Mouse (Mus musculus) heart, adult 9 months (tissue): ENCODE results near the gene Epha7.

ENCODE experiments used
- DNase-seq, 2 experiments: peaks; one replicate each; pipeline ENCODE4 v3.0.0; 2022; ENCODE audit warnings: low spot score in 2 of 2

The Epha7 gene

DNA sequence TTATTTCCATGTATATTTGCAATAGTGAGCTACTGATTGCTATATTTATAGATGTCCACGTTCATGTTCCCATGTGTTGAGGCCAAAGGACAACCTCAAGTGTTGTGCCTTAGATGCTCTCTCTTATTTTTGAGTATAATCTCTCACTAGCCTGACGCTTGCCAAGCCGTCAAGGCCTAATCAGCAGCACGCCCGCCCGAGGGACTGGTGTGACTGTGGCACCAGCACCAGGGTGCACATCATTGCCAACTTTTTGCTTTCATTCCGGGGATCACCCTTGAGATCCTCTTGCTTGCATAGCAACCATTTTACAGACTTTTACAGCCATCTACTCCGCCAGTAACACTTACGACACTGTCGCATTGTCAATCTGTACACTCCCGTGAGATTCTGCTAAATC lies 86.9 kb downstream of the Epha7 start:
- DNase-seq: peak; percentile 9 to 17

DNA sequence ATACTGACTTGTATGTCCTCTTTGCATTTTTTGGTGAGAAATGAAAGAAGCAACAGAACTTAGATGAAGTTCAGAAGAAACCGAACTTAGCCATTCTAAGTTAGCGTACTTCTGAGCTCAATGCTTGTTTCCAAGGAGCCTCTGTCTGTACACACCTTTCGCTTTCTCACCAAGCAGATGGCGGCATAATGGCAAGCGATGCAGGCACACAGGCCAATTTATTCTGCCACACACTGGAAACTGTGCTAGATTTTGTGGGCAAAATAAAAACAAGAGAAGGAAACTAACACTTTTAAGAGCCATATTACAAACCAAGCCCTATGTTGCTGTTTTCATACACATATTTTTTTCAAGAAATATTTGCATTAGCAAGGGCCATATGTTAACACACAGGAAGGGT lies 88.6 kb downstream of the Epha7 start:
- no peak for DNase-seq

DNA sequence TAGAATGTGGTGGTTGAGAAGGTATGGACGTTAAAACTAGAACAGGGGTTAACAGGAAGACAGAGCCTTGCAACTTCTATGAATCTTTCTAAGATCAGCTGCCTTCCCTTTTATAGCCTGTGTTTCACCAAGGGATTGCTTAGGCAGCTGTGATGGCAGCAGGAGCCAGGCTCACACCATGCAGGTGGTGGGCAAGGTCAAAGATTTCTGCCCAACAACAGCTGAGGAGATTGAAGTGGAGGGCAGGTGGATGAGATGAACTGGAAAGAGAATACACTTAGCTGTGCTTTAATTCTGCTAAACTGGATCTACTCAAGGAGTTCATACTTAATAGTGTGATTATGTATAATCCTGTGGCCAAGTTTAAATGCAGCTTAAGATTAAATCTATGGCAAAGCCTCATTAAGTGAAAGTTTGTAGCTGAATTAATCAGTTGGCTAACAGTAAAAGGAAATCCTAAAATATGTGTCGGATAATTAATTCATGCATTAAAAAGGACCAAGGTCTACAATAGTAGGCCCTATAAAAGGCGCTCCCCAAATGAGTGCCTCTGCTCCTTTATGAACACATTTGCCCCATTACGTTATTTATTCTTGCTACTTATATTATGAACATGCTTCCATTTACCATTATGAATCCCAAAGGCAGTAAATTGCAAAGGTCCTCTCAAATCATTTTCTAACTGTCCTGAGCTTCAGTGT lies 89.2 kb downstream of the Epha7 start:
- DNase-seq: no peak

DNA sequence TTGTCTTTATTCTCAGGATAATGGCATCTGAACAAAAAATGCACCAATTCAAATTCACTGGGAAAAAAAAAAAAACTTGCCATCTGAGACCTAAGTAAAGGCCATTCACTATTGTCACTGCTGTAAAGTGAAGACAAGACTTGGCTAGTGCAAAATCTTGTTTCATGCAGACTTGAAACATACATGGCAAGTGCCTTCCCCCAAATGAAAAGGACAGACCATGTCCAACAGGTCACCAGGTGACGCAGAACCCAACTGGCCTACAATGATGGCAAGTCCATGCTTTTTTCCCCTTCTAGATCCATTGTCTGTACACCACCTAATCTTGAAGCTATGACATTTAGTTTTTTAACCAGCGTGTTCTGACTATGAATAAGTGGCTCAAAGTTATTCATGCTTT lies 94.1 kb downstream of the Epha7 start:
- no peak for DNase-seq

DNA sequence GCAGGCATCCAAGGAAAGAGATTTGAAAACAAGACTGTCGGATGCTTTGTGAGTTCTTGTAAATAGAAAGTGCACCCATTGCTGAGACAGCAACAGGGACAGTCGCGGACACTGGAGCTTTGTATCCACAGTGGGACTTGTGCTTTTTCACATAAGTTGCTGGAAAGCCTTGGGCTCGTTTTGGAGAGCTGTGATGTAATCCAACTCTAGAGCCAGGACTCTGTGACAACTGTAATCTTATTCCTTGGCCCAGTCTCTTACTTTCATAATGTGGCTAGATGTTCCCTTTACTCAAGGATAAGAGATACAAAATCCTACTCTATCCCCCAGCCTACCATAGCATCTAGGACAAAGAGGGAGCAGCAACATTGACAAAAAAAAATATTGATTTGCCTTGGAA lies 97.2 kb downstream of the Epha7 start:
- peak in 1 of 2 experiments; percentile 3 for DNase-seq

DNA sequence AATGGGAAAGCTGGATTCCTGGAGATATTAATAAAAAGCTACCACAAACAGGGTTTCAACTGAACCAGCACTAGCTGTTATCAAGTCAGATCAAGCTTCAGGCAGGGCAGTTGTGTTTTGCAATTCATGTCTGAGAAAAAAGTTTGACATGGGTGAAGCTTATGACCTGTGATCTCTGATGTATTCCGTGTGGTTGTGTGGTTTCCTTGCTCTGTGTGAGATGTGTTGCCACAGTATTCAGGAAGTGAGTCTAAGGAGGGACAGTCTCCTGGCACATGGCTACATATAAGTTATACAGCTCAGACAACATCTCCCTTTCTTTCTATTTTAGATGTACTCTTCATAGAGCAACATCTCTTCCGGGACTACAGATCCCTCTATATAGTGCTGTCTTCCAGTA lies 99.1 kb downstream of the Epha7 start:
- no peak for DNase-seq

DNA sequence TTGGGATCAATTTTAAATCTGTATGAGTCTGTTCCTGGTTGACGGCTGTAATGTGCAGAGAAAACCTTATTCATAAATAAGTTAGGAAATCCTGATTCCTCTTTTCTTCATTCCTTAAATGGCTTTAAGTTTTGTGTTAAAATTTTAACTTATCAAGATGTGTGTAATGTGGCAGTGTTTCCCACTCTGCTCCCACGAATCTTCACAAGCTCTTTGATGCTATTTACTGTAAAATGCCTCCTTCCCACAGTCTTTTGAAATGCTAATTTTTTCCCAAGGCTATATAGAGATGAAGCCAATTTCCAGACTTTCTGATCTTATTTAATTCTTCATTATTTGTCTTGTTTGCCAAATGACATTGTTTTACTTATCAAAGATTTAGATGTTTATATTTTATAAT lies 100.7 kb downstream of the Epha7 start:
- no peak for DNase-seq

DNA sequence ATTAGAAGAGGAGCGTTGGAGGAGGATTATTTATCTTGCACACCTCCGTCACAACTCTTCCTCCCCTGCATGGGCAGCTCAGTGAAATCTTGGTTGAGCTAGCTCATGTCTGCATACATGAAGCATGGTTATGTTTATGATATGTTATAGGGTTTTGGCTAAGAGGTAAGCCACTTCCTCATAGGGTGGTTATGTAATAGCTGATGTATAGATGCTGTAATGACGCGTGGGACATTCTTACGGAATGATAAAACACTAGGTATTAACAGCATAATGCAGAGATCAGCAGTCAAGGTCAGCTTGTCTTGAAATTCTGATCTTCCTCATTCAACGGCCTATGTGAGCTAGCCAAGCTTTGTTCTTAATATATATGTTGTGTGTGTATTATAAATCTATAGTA lies 107.7 kb downstream of the Epha7 start:
- DNase-seq: no peak

DNA sequence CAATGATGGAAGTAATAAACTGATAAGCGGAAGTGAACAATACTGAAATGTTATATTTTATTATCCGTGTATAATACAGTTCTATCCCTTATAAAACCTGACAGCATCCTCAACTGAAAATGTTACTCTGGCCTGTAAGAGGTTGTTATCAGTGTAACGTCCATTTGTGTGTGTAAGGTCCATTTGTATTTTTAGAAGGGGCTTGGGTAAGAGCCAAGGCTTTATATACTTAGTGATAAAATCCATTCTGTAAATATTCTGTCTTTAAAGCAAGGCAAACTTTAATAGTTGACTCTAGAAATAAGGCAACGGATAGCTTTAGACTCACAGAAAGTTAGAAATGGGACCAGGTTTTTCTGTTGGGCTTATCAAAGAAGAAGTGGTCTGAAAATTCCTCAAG lies 113.1 kb downstream of the Epha7 start:
- no peak for DNase-seq

DNA sequence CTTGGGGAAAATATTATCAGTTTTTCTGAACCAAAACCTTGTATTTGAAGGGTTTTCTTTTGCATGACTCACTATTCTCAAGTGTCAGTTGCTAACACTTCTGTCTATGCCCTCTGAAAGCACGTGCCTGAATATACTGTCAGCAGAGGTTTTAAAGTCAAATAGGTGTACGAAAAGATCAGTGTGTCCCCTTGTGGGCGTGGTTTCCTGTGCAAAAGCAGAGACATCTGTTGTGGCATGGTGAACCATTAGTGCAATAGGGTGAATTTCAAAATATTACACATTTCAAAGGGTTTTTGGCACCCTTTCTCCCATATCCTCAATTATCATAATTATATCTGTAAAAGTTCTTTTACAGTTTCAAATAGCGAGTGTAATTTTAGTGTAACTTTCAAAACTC lies 120.5 kb downstream of the Epha7 start:
- DNase-seq: no peak

DNA sequence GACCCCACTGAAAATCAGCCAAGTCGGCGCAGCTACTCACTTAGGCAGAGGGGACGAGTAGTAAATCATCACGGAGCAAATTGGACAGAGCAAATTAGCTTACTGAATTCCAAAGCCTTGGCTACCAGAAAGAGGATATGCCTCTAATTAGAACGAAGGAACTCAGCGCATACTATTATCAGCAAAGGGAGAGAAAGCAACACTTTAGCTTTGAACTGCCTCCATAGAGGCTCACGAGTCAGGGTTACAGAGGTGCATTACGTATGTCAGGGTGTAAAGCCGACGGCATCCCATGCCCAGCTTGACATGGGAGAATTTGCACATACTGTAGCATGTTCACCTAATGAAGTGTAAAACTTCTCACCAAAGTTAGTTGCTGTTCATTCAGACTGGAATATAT lies 121.9 kb downstream of the Epha7 start:
- DNase-seq: no peak

DNA sequence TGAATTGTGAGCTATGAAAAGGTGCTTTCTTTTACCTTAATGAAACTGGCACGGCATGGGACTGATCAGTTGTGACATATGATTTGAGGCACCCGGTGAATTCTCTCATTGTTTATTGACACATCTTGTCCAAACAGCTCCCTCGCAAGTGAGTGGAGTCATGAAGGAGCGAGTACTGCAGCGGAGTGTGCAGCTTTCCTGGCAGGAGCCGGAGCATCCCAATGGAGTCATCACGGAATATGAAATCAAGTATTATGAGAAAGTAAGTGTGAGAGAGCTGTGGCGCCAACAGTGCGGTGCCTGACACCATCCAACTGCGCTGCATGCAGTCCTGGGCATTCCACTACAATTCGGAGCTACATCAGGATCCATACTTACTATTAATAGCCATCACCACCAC lies 122.6 kb downstream of the Epha7 start:
- no peak for DNase-seq

DNA sequence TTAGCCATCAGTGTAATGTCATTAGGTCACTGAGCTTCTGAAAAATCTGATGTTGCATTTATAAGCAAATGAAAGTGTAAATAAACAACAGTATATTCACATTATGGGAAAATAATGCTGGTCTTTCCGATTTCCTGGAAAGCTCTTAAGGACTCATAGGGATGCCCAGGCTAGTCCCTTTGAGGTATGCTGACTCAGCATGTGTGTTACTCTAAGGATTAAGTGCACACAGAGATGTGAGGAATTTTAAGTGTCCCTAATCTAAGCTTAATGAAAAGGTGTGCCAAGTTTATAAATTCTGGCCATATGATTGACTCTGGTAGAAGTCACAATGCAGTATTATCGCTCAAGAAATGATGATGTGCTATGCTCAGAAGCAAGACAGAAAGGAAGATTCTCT lies 127.8 kb downstream of the Epha7 start:
- DNase-seq: no peak

DNA sequence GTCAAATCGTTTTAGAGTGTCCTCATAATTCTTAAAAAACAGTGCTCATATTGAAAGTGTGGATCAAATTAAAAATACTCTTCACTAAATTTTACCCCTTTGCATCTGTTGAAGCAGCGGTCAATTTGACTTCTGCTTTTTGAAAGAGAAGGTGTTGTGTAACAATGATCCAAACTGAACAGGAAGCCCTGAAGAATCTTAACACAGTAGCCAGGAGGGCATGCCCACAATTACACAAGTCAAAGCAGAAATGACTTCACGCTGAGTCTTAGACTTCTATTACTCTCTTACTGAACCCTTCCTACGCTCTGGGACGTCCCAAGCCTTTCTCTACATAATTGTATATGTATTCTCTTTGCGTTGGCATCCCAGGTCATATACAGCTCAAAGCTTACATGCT lies 131.3 kb downstream of the Epha7 start:
- DNase-seq: no peak

DNA sequence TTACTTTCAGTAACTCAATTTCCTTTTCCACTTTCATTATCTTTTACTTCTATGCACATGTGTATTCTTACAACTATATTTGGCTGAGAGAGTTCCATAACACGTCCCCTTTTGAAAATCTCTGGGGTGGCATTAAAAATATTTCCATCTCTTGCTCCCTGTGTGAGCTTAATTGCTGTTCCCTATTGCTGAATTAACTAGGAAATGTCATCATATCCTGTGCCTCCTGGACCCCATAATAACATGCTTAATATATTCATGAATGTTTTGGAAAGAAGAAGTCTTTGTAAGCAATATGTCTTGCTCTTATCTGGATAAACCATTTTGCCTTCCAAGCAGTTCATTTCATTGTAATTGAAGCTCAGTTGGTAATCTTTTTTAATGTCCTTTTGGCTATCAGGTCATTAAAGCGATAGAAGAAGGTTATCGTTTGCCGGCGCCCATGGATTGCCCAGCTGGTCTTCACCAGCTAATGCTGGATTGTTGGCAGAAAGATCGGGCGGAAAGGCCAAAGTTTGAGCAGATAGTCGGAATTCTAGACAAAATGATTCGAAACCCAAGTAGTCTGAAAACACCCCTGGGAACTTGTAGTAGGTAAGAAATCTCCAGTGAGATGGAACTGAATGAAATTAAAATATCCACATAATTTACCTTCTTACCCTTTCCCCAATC lies 148.1 kb downstream of the Epha7 start:
- DNase-seq: no peak

DNA sequence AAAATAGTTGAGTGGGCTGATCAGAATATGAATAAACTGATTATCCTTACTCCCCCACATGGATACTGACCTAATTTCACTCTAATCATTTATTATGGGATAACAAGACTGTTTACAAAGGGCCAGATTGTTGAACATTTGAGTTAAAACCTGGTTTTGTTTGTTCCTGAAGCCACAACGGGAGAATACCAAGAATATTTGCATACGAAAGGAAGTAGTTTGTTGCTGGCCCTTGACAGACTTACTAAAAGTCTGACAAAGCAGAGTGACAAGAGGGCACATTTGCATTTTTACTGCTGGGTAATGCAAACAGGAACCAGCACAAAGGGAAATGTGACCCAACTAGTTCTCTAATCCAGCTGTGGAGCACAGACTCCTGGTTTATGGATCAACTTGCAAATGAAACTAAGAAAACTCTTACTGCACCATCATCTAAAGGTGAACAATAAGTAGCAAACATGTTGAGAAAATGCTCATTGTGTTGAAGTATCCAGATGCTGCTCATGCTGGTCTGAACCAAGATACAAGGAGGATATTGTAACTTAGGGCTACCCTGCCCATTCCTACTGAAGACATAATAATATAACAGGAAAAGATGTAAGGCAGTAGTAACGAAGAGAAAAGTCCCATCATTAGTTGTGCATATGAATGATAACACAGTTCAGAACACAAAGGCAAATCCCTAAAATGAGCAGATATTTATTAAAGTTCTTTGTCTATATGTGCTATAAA lies 154.8 kb downstream of the Epha7 start:
- DNase-seq: no peak

DNA sequence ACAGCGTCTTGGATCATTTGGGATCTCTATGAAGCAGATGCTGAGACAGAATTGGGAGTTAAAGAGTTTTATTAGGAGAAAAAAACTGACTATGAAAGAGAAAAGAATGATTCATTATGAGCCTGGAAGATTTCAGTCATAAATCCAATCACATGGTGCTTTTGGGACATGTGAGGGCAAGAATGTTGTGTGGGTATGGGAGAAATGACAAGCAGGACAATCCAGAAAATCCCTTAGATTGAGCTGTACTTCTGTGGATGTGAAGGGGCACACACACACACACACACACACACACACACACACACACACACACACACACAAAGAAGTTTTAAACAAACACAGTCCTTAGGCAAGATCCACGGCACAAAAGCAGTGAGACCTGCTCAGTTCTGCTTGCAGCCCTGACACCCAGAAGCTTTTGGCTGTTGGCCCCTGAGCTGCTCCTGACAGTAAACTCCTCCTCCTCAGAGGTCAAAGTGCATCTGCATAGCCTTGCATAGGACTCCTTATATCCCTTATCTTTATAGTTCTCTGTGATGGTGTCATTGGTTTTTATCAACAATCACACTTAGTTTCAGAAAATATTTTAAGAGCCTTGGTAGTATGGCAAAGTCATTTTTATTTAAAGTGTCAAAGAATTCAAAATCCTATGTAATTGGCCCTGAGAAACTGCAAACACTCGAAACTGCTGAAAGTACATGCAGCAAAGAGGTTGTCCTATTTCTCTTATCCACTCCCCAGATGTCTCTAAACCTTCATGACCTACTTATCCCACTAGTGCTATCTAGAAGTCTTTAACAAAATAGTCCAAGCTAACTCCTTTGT lies 185.7 kb downstream of the Epha7 start:
- DNase-seq: no peak

DNA sequence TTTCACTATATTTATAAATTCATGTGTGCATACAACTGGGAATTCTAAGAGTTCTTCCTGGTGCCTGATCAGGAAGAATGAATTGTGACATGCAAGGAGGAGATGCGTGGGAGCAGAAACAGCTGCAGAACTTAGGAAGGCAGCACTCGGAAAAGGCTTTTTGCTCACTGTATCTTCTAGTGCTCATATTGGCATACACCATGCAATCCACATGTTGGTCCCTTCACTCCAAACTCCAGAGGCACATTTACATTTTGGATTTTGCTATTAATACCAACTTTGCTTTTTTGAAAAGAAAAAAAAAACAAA lies 186.3 kb downstream of the Epha7 start:
- no peak for DNase-seq

DNA sequence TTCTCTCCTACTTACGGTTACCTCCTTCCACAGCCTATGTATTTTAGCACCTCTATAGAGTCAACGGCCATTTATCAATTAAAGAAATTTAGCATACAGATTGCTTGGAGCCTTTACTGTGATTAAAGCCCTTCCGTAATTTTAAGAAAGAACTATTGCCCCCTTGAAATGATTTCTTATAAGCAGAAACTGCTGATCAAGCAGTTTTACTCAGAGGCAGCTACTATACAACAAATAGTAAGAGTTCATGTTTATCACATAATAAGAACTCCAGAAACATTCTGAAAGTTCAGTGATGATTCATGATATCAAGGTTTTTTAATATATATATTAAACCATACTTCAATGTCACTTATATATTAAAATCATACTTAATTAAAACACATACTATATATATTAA lies 197.4 kb downstream of the Epha7 start:
- DNase-seq: no peak
